Mouse (Mus musculus) limb, embryonic 13.5 days (tissue): ENCODE measurements around the gene Cybc1. TPM values are rescaled to one million over a fixed set of nuclear protein-coding genes. Genes with fewer than 3 reads are reported as not detected.

Source experiments
- ATAC-seq: fragments of 200-750 bp; cut with Nextera tagmentation; 2 replicates; pipeline ENCODE4 v1.8.0; 2017; ENCODE audit warnings: low read depth, moderate number of reproducible peaks, moderate TSS enrichment; ENCODE audit not compliant: low FRiP score
- H3K27ac ChIP-seq: fragments of 300-500 bp; sonication (generic); 2 replicates; pipeline ENCODE4 v1.5.1; 2015; ENCODE audit warnings: inconsistent platforms, mild to moderate bottlenecking, moderate library complexity
- H3K27me3 ChIP-seq: fragments of 300-500 bp; sonication (generic); 2 replicates; pipeline ENCODE4 v1.6.1; 2015; ENCODE audit warnings: mild to moderate bottlenecking, inconsistent platforms
- H3K36me3 ChIP-seq: fragments of 300-500 bp; sonication (generic); 2 replicates; pipeline ENCODE4 v1.6.1; 2015; ENCODE audit warnings: inconsistent platforms, mild to moderate bottlenecking, moderate library complexity
- H3K4me1 ChIP-seq: fragments of 300-500 bp; sonication (generic); 2 replicates; pipeline ENCODE4 v1.6.1; 2015; ENCODE audit warnings: inconsistent platforms
- H3K4me2 ChIP-seq: fragments of 300-500 bp; sonication (generic); replicated peaks from 2 replicates; pipeline ENCODE4 v1.6.1; 2015; ENCODE audit warnings: inconsistent platforms, mild to moderate bottlenecking, moderate library complexity
- H3K4me3 ChIP-seq: fragments of 300-500 bp; sonication (generic); 2 replicates; pipeline ENCODE4 v1.5.1; 2015; ENCODE audit warnings: moderate library complexity, mild to moderate bottlenecking, inconsistent platforms
- H3K9ac ChIP-seq: fragments of 300-500 bp; sonication (generic); 2 replicates; pipeline ENCODE4 v1.6.1; 2015; ENCODE audit warnings: mild to moderate bottlenecking, inconsistent platforms
- H3K9me3 ChIP-seq: fragments of 300-500 bp; sonication (generic); 2 replicates; pipeline ENCODE4 v1.6.1; 2016; ENCODE audit warnings: inconsistent platforms
- WGBS: fragments of 180-500 bp; shearing (Covaris S2); methylation state at CpG from one replicate; pipeline ENCODE4 v1.1.7; 2015; 5-methylcytosine and 5-hydroxymethylcytosine counted together
- polyA plus RNA-seq: library from polyadenylated mRNA; unstranded; fragments of >200 nt; fragmentation: Nextera tagmentation; extraction: Ambion mirVana; gene quantifications from 2 replicates; pipeline ENCODE4 v1.2.1, GENCODE M21; 2015

The Cybc1 gene
- polyA plus RNA-seq = 40.2 and 41.5 TPM in 2 replicates

GRCm38 (mm10) chr11:121229018-121229439 lies at the start of gene Cybc1:
Cybc1 (minus strand) TSS chr11:121229322.
- peak within 1 kb of the TSS; percentile 87 for H3K4me2 ChIP-seq
- H3K4me3 ChIP-seq = peak within 1 kb of the TSS; percentile 77
- no peaks in the 10 kb centered on the region for H3K27me3 ChIP-seq
- WGBS = under 1% methylated on average over 23 of the region's 23 CpGs
- no peaks in the 10 kb centered on the region for H3K9me3 ChIP-seq
- peak; percentile 87 for ATAC-seq
- H3K4me1 ChIP-seq = peaks cover 10% of the 10 kb centered on the region
- peak within 1 kb of the TSS; percentile 72; the same call in 1 of the 2 replicates for H3K27ac ChIP-seq
- peaks cover 33% of the 10 kb centered on the region for H3K36me3 ChIP-seq
- peak within 1 kb of the TSS; percentile 79 for H3K9ac ChIP-seq

- no peak overlapping the region for H3K9ac ChIP-seq
Observed at GRCm38 (mm10) chr11:121278011-121278410, 48.9 kb upstream of the Cybc1 start.

GRCm38 (mm10) chr11:121277516-121277915 lies 48.4 kb upstream of the Cybc1 start:
- peaks cover 26% of the 10 kb centered on the region for H3K36me3 ChIP-seq
- no peaks in the 10 kb centered on the region for H3K27me3 ChIP-seq
- 90% methylated on average over 8 of the region's 8 CpGs for WGBS
- H3K9ac ChIP-seq = no peak overlapping the region
- ATAC-seq = no peak
- no peak overlapping the region for H3K27ac ChIP-seq
- H3K4me3 ChIP-seq = no peak overlapping the region
- H3K9me3 ChIP-seq = no peaks in the 10 kb centered on the region
- no peaks in the 10 kb centered on the region for H3K4me1 ChIP-seq
- H3K4me2 ChIP-seq = no peak overlapping the region

More at GRCm38 (mm10) chr11:121278011-121278410, 48.9 kb upstream of the Cybc1 start:
- Histone ChIP-seq H3K9me3 (no peaks in the 10 kb centered on the region), H3K27me3 (no peaks in the 10 kb centered on the region), H3K4me3 (no peak overlapping the region), H3K4me2 (no peak overlapping the region), H3K36me3 (peaks cover 23% of the 10 kb centered on the region), H3K4me1 (no peaks in the 10 kb centered on the region), H3K27ac (no peak overlapping the region)
- ATAC-seq = no peak
- 95% methylated on average over 3 of the region's 3 CpGs for WGBS

GRCm38 (mm10) chr11:121261074-121261473 lies 32.0 kb upstream of the Cybc1 start:
- WGBS = 44% methylated on average over 2 of the region's 2 CpGs
- Histone ChIP-seq H3K9ac (peak overlapping the region; percentile 98), H3K36me3 (peaks cover 48% of the 10 kb centered on the region), H3K4me3 (peak overlapping the region; percentile 99), H3K27ac (no peak overlapping the region), H3K4me1 (peaks cover 24% of the 10 kb centered on the region), H3K27me3 (no peaks in the 10 kb centered on the region), H3K4me2 (peak overlapping the region; percentile 93), H3K9me3 (no peaks in the 10 kb centered on the region)
- ATAC-seq = no peak

GRCm38 (mm10) chr11:121260211-121260906 lies 31.2 kb upstream of the Cybc1 start:
- Histone ChIP-seq H3K4me2 (peak overlapping the region; percentile 93), H3K9ac (peak overlapping the region; percentile 98), H3K27me3 (no peaks in the 10 kb centered on the region), H3K27ac (peak overlapping the region; percentile 76), H3K4me1 (peaks cover 24% of the 10 kb centered on the region), H3K9me3 (no peaks in the 10 kb centered on the region), H3K36me3 (peaks cover 48% of the 10 kb centered on the region), H3K4me3 (peak overlapping the region; percentile 99)
- WGBS = under 1% methylated on average over 52 of the region's 60 CpGs
- ATAC-seq = peak; percentile 10; the same call in 1 of the 2 replicates

- ATAC-seq = peak; percentile 98
- Histone ChIP-seq H3K4me2 (peak within 1 kb of the TSS; percentile 93), H3K4me1 (peaks cover 24% of the 10 kb centered on the region), H3K27me3 (no peaks in the 10 kb centered on the region), H3K4me3 (peak within 1 kb of the TSS; percentile 99), H3K9ac (peak within 1 kb of the TSS; percentile 98), H3K9me3 (no peaks in the 10 kb centered on the region), H3K36me3 (peaks cover 50% of the 10 kb centered on the region), H3K27ac (peak within 1 kb of the TSS; percentile 76)
- WGBS = under 1% methylated on average over 78 of the region's 91 CpGs
Observed at GRCm38 (mm10) chr11:121259160-121260100, 30.3 kb upstream of the Cybc1 start, which contains the start of gene Foxk2. Foxk2 (plus strand) TSS chr11:121259990.

GRCm38 (mm10) chr11:121250196-121250595 lies 21.1 kb upstream of the Cybc1 start:
- Histone ChIP-seq H3K9ac (no peak overlapping the region), H3K27ac (no peak overlapping the region), H3K4me3 (no peak overlapping the region), H3K4me2 (no peak overlapping the region), H3K9me3 (no peaks in the 10 kb centered on the region), H3K4me1 (no peaks in the 10 kb centered on the region), H3K27me3 (no peaks in the 10 kb centered on the region), H3K36me3 (peaks cover 97% of the 10 kb centered on the region)
- ATAC-seq = no peak
- 87% methylated on average over 8 of the region's 8 CpGs for WGBS

GRCm38 (mm10) chr11:121239669-121240068 lies 10.5 kb upstream of the Cybc1 start:
- Histone ChIP-seq H3K4me3 (no peak overlapping the region), H3K27ac (no peak overlapping the region), H3K9me3 (no peaks in the 10 kb centered on the region), H3K36me3 (peaks cover 55% of the 10 kb centered on the region), H3K27me3 (no peaks in the 10 kb centered on the region), H3K4me2 (0 out of 2 replicates have a peak overlapping the region, but pooled peaks have one; percentile 65), H3K4me1 (peaks cover 20% of the 10 kb centered on the region), H3K9ac (no peak overlapping the region)
- ATAC-seq = no peak
- WGBS = 93% methylated on average over 2 of the region's 2 CpGs

GRCm38 (mm10) chr11:121237345-121238128 lies 8.4 kb upstream of the Cybc1 start:
- WGBS = 4% methylated on average over 28 of the region's 28 CpGs
- ATAC-seq = peak; percentile 59
- peak overlapping the region; percentile 98 for H3K27ac ChIP-seq
- H3K27me3 ChIP-seq = no peaks in the 10 kb centered on the region
- peak overlapping the region; percentile 65 for H3K4me2 ChIP-seq
- peaks cover 35% of the 10 kb centered on the region for H3K36me3 ChIP-seq
- peak overlapping the region; percentile 85 for H3K9ac ChIP-seq
- no peaks in the 10 kb centered on the region for H3K9me3 ChIP-seq
- H3K4me3 ChIP-seq = peak overlapping the region; percentile 78
- H3K4me1 ChIP-seq = peaks cover 20% of the 10 kb centered on the region

- ATAC-seq = peak; percentile 100
Observed at GRCm38 (mm10) chr11:121236564-121237344, 7.6 kb upstream of the Cybc1 start, which contains the start of gene Narf. Narf (plus strand) TSS chr11:121237253.

More at GRCm38 (mm10) chr11:121236564-121237344, 7.6 kb upstream of the Cybc1 start, which contains the start of gene Narf:
- Histone ChIP-seq H3K9me3 (no peaks in the 10 kb centered on the region), H3K9ac (peak within 1 kb of the TSS; percentile 85), H3K27ac (peak within 1 kb of the TSS; percentile 98), H3K4me3 (peak within 1 kb of the TSS; percentile 78), H3K4me2 (peak within 1 kb of the TSS; percentile 65), H3K27me3 (no peaks in the 10 kb centered on the region), H3K36me3 (peaks cover 27% of the 10 kb centered on the region), H3K4me1 (peaks cover 20% of the 10 kb centered on the region)
- under 1% methylated on average over 50 of the region's 50 CpGs for WGBS
